Mouse (Mus musculus) heart, adult 2 months (tissue): Measurements from ENCODE around the gene Gpr153. TPM values are rescaled to one million over a fixed set of nuclear protein-coding genes. Genes with fewer than 3 reads are reported as not detected.
A peak's percentile ranks its signal among the peaks of the same experiment; 100 is the strongest.
"Not testable (repeated sequence)": the region's sequence is repeated elsewhere in the genome, so short reads cannot be mapped to it uniquely, and the experiment has no call there.

Source experiments
- DNase-seq, 2 experiments: peaks; one replicate each; pipeline ENCODE4 v3.0.0; 2021
- H3K27ac ChIP-seq: fragments of 200-600 bp; 2 replicates; pipeline ENCODE4 v1.8.1; 2022
- H3K27me3 ChIP-seq: fragments of 200-500 bp; 2 replicates; pipeline ENCODE4 v1.6.1; 2012; ENCODE audit warnings: mild to moderate bottlenecking, low read length, inconsistent platforms, mixed read lengths; ENCODE audit not compliant: control insufficient read depth, insufficient read depth
- H3K36me3 ChIP-seq: fragments of 200-500 bp; 2 replicates; pipeline ENCODE4 v1.6.1; 2012; ENCODE audit warnings: low read length, inconsistent platforms; ENCODE audit not compliant: control insufficient read depth, insufficient read depth
- H3K4me1 ChIP-seq: fragments of 200-500 bp; 2 replicates; pipeline ENCODE4 v1.6.1; 2011; ENCODE audit warnings: low read length; ENCODE audit not compliant: control insufficient read depth, insufficient read depth
- H3K4me3 ChIP-seq: fragments of 200-600 bp; 2 replicates; pipeline ENCODE4 v1.8.1; 2022
- H3K79me2 ChIP-seq: fragments of 200-500 bp; replicated peaks from 2 replicates; pipeline ENCODE4 v1.6.1; 2012; ENCODE audit warnings: mild to moderate bottlenecking, inconsistent platforms, low read length, moderate library complexity, mixed read lengths; ENCODE audit not compliant: control insufficient read depth, insufficient read depth
- H3K9ac ChIP-seq: fragments of 200-500 bp; 2 replicates; pipeline ENCODE4 v1.6.1; 2012; ENCODE audit warnings: low read depth, mild to moderate bottlenecking, control low read depth, inconsistent platforms, low read length, mixed read lengths
- CTCF ChIP-seq: fragments of 200-600 bp; IDR thresholded peaks from 2 replicates; pipeline ENCODE4 v1.8.1; 2022; ENCODE audit warnings: antibody characterized with exemption, mild to moderate bottlenecking, moderate library complexity
- EP300 ChIP-seq: fragments of 200-500 bp; IDR thresholded peaks from 2 replicates; pipeline ENCODE4 v1.6.1; 2011; ENCODE audit warnings: low read depth, low read length, control low read depth; ENCODE audit not compliant: insufficient read depth
- POLR2A ChIP-seq: fragments of 200-500 bp; IDR thresholded peaks from 2 replicates; pipeline ENCODE4 v1.6.1; 2011; ENCODE audit warnings: mild to moderate bottlenecking, low read depth, low read length, control low read depth; ENCODE audit not compliant: insufficient read depth
- WGBS: fragments of 180-500 bp; shearing (Covaris S2); methylation state at CpG from one replicate; pipeline ENCODE4 v1.1.7; 2018; 5-methylcytosine and 5-hydroxymethylcytosine counted together
- intact Hi-C: fragments of 180-260 bp; cut with DNase I; formaldehyde crosslinking; loops from one replicate; pipeline ENCODE4 v1.15.1; 2025
- long read RNA-seq: library from polyadenylated mRNA; stranded (forward); transcript quantifications from one replicate; pipeline ENCODE4 v2.0.0, GENCODE M21; 2021
- polyA plus RNA-seq: library from polyadenylated mRNA; depleted of rRNA; stranded (reverse); fragments of >200 nt; gene quantifications from 2 replicates; pipeline ENCODE4 v1.2.3, GENCODE M21; 2012; rRNA removed
- total RNA-seq, 2 experiments: library from RNA; stranded (reverse); gene quantifications; 2 replicates each; pipeline ENCODE4 v1.2.3; 2021

The Gpr153 gene
- 10 to 100 TPM in 1 of 2 experiments, 1 to 10 TPM in 1; 8.6 to 11.9 TPM for total RNA-seq
- 18.0 and 24.0 TPM in 2 replicates for polyA plus RNA-seq
- long read RNA-seq, transcript Gpr153-203 (6 exons, 3,777 nt), result major isoform, 8 of 17 reads
- long read RNA-seq, partial matches to known transcripts, result 1 of 17 reads
- long read RNA-seq, other reads (novel, unspliced or antisense), result 4 of 17 reads

GRCm38 (mm10) chr4:152273621-152274236, at the start of gene Gpr153:
Gene Gpr153 (plus strand): TSS chr4:152274232.
- WGBS, result 6% methylated on average over 39 of the region's 48 CpGs
- peak within 1 kb of the TSS; percentile 50 for H3K4me3 ChIP-seq
- intact Hi-C loops, result loop anchor here (2.0 kb wide), 2 partner anchors 27 to 59 kb away; no protein-coding TSS in a partner anchor
- DNase-seq, result peak; percentile 78 to 82
- H3K4me1 ChIP-seq, result peaks cover 21% of the 10 kb centered on the region
- H3K27me3 ChIP-seq, result no peaks in the 10 kb centered on the region
- no peaks in the 10 kb centered on the region for H3K36me3 ChIP-seq
- no peaks in the 10 kb centered on the region for H3K79me2 ChIP-seq
- peak within 1 kb of the TSS; percentile 65 for H3K9ac ChIP-seq
- TF ChIP-seq CTCF, result no peak
- TF ChIP-seq POLR2A, result no peak
- TF ChIP-seq EP300, result no peak
- peak within 1 kb of the TSS; percentile 78 for H3K27ac ChIP-seq

- H3K27ac ChIP-seq, result peak overlapping the region; percentile 36
- peaks cover 11% of the 10 kb centered on the region for H3K4me1 ChIP-seq
- intact Hi-C loops, result loop anchor here (2.0 kb wide), 1 partner anchor 18 kb away; no protein-coding TSS in a partner anchor
- no peak overlapping the region for H3K9ac ChIP-seq
- TF ChIP-seq EP300 (no peak), POLR2A (no peak), CTCF (no peak)
- no peak overlapping the region for H3K4me3 ChIP-seq
- no peaks in the 10 kb centered on the region; the same call in 1 of the 2 replicates for H3K79me2 ChIP-seq
- peak in 1 of 2 experiments; percentile 55 for DNase-seq
- 70% methylated on average over 13 of the region's 13 CpGs for WGBS
- H3K36me3 ChIP-seq, result no peaks in the 10 kb centered on the region
- no peaks in the 10 kb centered on the region for H3K27me3 ChIP-seq
These were observed 47.0 kb upstream of the Gpr153 start for GRCm38 (mm10) chr4:152226901-152227486.

DNA sequence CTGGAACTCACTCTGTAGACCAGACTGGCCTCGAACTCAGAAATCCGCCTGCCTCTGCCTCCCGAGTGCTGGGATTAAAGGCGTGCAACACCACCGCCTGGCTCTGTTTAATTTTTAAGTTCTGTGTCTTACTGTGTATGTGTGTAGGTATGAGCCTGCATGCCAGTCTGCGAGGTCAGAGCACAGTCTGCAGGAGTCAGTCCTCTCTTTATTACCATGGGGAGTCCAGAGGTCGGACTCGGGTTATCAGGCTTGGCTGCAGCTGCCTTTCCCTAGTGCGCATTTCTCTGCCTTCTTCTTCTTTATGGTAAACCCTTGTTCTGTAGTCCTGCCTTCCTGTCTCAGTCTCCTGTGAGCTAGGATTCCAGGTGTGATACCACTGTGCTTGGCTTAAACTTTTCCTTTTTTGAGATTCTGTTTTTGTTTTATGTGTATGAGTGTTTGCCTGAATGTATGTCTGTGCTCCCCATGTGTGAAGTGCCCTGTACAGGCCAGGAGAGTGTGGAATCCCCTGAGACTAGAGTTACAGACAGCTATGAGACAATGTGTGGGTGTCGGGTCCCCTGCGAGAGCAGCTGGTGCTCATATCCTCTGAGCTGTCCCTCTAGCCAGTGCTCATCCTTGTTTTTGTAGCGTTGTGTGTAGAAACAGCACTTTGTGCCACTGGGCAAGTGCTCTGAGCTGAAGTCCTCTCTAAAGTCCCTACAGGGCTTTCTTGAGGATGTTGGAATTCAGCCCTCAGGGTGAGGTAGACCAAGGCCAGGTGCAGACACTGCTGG, 46.1 kb upstream of the Gpr153 start:
- no peaks in the 10 kb centered on the region for H3K36me3 ChIP-seq
- no peak overlapping the region for H3K4me3 ChIP-seq
- H3K9ac ChIP-seq, result no peak overlapping the region
- intact Hi-C loops, result loop anchor here (2.0 kb wide), 1 partner anchor 17 kb away; no protein-coding TSS in a partner anchor
- H3K79me2 ChIP-seq, result no peaks in the 10 kb centered on the region; the same call in 1 of the 2 replicates
- no peak overlapping the region; the same call in 1 of the 2 replicates for H3K27ac ChIP-seq
- no peak for TF ChIP-seq EP300
- no peaks in the 10 kb centered on the region for H3K27me3 ChIP-seq
- H3K4me1 ChIP-seq, result peaks cover 10% of the 10 kb centered on the region
- 80% methylated on average over 12 of the region's 12 CpGs for whole genome bisulfite sequencing
- no peak for DNase-seq

- H3K9ac ChIP-seq, H3K36me3 ChIP-seq, DNase-seq, H3K27me3 ChIP-seq, H3K79me2 ChIP-seq, H3K4me3 ChIP-seq, intact Hi-C loops, H3K27ac ChIP-seq: not testable (repeated sequence)
- WGBS, result 76% methylated on average over 4 of the region's 4 CpGs
- peaks cover 10% of the 10 kb centered on the region for H3K4me1 ChIP-seq
These were observed 43.7 kb upstream of the Gpr153 start for GRCm38 (mm10) chr4:152230331-152230730.

DNA sequence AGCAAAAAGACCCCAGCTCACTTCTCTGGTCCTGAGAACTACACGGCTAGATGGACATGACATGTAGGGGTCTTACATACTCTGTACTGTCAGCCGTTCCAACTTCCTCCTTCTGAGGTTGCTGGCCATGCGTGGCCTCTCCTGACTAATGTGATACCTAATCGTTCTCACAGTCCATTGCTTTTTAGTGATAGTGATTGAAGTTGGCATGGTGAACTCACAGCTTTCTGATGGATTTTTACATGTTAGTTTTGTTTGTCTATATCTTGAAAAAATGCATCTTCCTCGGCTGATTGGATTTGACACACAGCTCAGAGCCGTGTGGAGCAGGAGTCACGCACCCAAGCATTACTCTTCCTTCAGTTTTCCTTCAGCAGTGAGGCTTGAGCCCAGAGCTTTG, 42.7 kb upstream of the Gpr153 start:
- Histone ChIP-seq H3K79me2 (no peaks in the 10 kb centered on the region), H3K4me1 (peaks cover 9% of the 10 kb centered on the region), H3K27ac (no peak overlapping the region), H3K4me3 (no peak overlapping the region), H3K9ac (no peak overlapping the region), H3K36me3 (no peaks in the 10 kb centered on the region), H3K27me3 (no peaks in the 10 kb centered on the region)
- no peak for DNase-seq
- WGBS, result 86% methylated on average over 7 of the region's 7 CpGs
- TF ChIP-seq EP300, result no peak
- no peak for TF ChIP-seq POLR2A
- TF ChIP-seq CTCF, result no peak
- intact Hi-C loops, result no loop called here

DNA sequence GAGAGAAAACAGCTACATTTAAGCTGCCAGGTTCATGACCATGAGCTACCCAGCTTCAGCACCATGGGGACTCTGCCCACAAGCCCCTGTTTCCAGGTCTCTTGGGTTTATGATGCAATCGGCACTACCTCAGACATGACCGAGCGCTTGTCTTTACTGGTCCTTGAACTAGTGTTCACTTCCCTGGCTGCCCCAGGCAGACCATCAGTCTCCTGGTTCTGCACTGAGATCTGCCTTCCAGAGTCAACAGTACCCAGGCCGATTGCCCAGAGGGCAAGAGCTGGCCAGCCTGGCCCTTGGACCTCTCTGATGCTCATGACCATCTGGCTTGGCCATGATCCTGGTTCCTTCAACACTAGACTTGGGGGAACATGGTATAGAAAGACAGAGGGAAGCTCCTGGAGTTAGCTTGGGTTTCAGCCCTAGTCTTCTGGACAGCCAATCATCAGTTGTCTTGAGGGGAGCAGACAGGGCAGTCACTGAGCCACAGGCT, 41.6 kb upstream of the Gpr153 start:
- DNase-seq, result no peak
- Histone ChIP-seq H3K36me3 (no peaks in the 10 kb centered on the region), H3K9ac (no peak overlapping the region), H3K4me1 (peaks cover 3% of the 10 kb centered on the region; the same call in 1 of the 2 replicates), H3K79me2 (no peaks in the 10 kb centered on the region), H3K27ac (no peak overlapping the region), H3K4me3 (no peak overlapping the region), H3K27me3 (no peaks in the 10 kb centered on the region)
- intact Hi-C loops, result no loop called here
- no peak for TF ChIP-seq EP300
- TF ChIP-seq POLR2A, result no peak
- TF ChIP-seq CTCF, result no peak
- WGBS, result 86% methylated on average over 4 of the region's 4 CpGs
